Mouse (Mus musculus): ENCODE data around the gene Tead2.

Tead2 gene

GRCm38 (mm10) chr7:45229046-45229445, 13.5 kb downstream of the Tead2 start:
- no peak for DNase-seq (ENCODE audit: low spot score)

- no peak for DNase-seq (ENCODE audit: low spot score)
These were observed 14.1 kb downstream of the Tead2 start for GRCm38 (mm10) chr7:45229459-45230203.

DNA sequence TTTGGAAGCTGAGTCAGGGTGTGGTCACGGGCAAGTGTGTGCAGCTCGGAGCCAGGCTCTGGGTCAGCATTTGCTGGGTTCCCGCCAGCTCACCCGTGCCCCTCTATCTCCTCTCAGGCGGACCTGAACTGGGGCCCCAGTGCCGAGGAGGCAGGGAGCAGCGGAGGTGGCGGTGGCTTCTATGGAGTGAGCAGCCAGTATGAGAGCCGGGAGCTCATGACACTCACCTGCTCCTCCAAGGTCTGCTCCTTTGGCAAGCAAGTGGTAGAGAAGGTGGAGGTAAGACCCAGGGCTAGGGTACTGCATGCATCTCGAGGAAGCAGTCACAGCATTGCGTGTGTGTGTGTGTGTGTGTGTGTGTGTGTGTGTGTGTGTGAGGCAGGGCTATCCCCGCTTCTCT, 15.6 kb downstream of the Tead2 start:
- DNase-seq (ENCODE audit: low spot score) = no peak

- no peak for DNase-seq (ENCODE audit: low spot score)
These were observed 16.4 kb downstream of the Tead2 start for GRCm38 (mm10) chr7:45231941-45232340.

GRCm38 (mm10) chr7:45232716-45233465, 17.3 kb downstream of the Tead2 start:
- DNase-seq (ENCODE audit: low spot score) = no peak

DNA sequence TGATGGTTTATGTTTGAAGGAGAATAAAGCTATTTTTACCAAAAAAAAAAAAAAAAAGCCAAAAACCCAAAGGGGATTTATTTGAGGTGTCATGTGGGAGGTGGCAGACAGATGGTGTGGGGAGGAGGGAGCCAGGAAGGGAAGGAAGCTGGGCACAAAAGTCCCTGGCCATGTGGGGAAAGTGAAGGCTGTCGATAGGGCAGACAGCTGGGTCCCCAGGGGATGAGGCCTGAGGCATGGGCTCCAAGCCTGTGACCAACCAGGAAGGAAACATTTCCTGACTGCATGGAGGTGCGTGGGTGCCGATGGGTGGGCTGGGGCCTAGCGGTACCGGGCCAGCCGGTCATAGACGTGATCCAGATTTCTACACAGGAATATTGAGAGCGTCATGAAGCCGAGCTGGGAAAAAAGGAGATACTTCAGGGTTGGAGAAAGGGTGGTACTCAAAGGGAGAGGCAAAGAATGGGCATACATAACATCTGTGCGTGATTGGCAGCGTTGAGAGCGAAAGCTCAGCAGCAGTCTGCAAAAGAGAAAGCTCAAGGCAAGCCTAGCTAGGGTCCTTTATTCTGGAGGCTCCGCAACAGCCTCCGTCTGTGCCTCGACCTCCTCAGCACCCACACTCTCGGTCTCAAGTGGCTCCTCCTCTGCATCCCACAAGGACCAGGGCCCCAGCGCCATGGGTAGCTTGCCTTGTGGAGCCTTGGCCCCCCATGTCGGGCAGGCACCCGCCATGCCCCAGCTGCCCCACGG, 18.2 kb downstream of the Tead2 start:
- DNase-seq (ENCODE audit: low spot score) = no peak

- no peak for DNase-seq (ENCODE audit: low spot score)
These were observed 18.8 kb downstream of the Tead2 start for GRCm38 (mm10) chr7:45234333-45234841.

- peak; percentile 58 for DNase-seq (ENCODE audit: low spot score)
These were observed 19.5 kb downstream of the Tead2 start for GRCm38 (mm10) chr7:45234922-45235571.

- no peak for DNase-seq (ENCODE audit: low spot score)
These were observed 20.2 kb downstream of the Tead2 start for GRCm38 (mm10) chr7:45235656-45236180.

GRCm38 (mm10) chr7:45237747-45238699, 22.5 kb downstream of the Tead2 start:
- DNase-seq (ENCODE audit: low spot score) = no peak

DNA sequence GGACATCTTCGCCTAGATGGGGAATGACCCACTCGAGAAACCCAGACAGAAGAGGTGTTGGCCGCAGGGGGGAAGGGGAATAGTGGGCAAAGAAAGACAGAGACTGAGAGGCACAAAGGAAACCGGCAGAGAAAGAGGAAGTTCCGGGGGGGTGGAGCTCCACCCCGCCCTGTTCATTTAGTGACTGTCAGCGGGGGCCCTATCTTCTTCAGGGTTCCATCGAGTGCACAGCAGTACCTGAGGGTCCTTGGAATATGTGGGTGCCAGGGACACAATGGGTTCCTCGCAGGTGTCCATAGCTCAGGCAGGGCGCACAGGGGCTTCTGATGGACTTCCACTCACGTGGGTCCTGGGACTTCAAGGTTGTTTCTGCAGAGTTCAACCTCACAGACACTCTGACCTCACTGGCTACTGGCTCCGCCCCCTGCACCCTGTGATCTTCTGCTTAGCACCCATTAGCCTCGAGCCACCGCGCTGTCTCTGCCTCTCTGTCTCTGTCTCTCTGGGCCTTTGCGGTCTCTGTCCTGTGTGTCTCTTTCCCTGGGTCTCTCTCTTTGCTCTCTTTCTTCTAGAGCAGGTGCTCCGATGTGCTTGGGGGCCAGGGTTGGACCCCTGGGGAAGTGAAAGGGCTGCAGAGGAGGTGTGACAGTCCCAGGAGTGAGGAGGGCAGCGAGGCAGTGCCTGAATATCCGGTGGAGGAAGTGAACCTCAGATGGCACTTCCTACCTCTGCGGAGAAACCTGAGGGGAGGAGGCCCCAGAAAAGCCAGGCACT, 23.4 kb downstream of the Tead2 start, which contains the start of gene Cd37:
Gene Cd37, minus strand, starts transcription at position 393 of the 774 bp plus-strand sequence.
- peak; percentile 53 for DNase-seq (ENCODE audit: low spot score)

DNA sequence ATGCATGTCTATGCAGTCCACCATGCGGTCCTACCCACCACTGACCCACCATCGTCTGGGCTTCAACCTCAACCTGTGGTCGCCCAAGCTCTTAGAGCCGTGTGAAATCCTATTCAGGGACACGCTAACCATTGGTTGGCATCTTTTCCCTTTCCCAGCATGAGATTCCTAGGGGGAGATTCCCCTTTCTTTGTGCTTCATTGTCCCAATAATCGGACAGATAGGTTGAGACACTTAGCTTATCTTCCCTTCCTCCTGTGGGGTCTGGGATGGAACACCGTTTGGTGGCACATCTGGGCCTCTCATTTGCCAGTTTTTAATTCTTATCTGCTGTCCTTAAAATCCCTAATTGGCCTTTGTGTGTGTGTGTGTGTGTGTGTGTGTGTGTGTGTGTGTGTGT, 24.6 kb downstream of the Tead2 start:
- DNase-seq (ENCODE audit: low spot score) = no peak

GRCm38 (mm10) chr7:45240633-45241388, 25.3 kb downstream of the Tead2 start, which contains the start of gene Slc6a16:
TSS of gene Slc6a16 (plus strand) at chr7:45241085.
- DNase-seq (ENCODE audit: low spot score) = no peak

DNA sequence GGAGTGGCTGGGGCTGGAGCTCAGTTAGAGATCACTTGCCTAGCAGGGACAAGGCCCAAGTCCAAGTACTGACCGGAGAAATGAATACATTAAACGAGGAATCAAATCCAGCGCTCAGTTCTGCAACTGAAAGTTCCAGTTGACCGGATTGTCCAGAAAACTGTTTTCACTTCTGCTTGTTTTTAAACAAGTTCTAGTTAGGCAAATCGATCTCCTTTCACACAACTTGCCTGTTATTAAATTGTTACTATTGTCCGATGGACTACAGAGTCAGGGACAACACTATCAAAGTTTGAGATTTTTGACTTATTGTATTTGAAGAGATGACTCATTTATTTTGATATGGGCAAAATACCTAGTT, 25.8 kb downstream of the Tead2 start:
- no peak for DNase-seq (ENCODE audit: low spot score)

DNA sequence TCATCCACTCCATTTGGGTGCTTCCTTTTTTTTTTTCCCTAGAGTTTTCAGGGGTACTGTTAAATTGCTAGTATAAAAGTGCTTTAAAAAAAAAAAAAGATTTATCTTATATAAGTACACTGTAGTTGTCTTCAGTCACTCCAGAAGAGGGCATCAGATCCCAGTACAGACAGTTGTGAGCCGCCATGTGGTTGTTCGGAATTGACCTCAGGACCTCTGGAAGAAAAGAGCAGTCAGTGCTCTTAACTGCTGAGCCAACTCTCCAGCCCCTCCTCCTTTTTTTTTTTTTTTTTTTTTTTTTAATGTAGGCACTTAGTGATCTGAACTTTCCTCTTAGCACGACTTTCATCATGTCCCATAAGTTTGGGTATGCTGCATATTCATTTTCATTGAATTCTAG, 32.1 kb downstream of the Tead2 start:
- DNase-seq (ENCODE audit: low spot score) = no peak

- no peak for DNase-seq (ENCODE audit: low spot score)
These were observed 38.3 kb downstream of the Tead2 start for GRCm38 (mm10) chr7:45253806-45254205.

DNA sequence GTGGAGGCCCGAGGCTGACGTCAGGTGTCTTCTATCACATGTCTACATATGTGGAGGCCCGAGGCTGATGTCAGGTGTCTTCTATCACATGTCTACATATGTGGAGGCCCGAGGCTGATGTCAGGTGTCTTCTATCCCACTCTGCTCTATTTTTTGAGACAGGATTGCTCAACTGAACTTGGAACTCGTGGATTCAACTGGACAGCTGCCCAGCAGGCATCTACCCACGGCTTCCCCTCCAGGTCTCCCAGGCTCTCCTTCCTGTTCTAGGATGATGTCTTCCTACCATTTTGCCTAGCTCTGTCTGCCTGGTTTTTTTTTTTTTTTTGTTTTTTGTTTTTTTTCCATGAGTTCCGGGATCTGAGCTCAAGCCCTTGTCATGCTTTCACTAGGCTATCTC, 40.3 kb downstream of the Tead2 start:
- peak; percentile 61 for DNase-seq (ENCODE audit: low spot score)

GRCm38 (mm10) chr7:45257063-45257840, 41.7 kb downstream of the Tead2 start:
- DNase-seq (ENCODE audit: low spot score) = no peak

All from lung, postnatal 25 days (tissue).